Mouse (Mus musculus) frontal cortex, postnatal 14 days (tissue): Measurements from ENCODE around the gene Tcf19.
"Not testable (repeated sequence)": the region's sequence is repeated elsewhere in the genome, so short reads cannot be mapped to it uniquely, and the experiment has no call there.

Source experiments
- DNase-seq, 2 experiments: peaks; one replicate each; pipeline ENCODE4 v3.0.0; 2022; ENCODE audit warnings: low spot score in 2 of 2

The Tcf19 gene

DNA sequence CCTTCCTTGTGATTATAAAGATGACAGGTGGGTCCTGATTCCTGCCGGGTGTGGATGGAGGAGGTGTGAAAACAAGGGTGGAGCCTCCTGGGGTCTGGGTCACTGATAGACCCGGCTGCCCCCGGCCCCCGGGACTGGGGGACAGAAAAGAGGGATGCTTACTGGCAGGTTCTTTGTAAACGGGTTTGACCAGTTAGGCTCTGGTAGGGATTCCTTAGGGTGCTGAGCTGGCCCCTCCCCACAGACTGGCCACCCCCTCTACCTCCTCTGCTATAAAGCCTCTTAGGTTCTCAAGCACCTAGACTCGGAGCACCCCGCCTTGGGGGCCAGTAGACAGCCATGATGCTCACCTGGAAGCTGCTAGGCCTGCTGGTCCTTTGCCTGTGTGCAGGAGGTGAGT lies 16.3 kb upstream of the Tcf19 start, which contains the start of gene Psors1c2:
TSS of gene Psors1c2 (plus strand) at position 301 of the 400 bp plus-strand sequence.
- DNase-seq, result no peak

- no peak for DNase-seq
Observed at GRCm38 (mm10) chr17:35532360-35532759, 15.7 kb upstream of the Tcf19 start.

DNA sequence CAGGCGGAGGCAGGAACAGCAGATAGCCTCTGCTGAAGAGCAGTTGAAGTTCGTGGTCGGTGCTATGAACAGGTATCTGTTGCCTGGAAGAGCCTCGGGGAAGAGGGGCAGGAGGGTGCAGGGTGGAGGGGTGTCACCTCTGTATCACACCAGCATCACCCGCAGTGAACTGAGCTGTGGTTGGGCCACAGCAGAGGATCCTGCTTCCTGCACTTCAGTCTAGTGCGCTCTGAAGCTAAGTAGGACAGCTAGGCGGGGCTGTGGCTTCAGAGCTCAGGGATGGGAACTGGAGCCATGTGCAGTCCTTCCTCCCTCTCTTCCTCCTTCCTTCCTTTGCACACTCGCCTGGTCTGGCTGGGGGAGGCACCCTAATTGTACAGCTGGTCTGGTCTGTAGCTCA lies 10.0 kb upstream of the Tcf19 start:
- DNase-seq, result no peak

- no peak for DNase-seq
Observed at GRCm38 (mm10) chr17:35524354-35524753, 7.7 kb upstream of the Tcf19 start.

DNA sequence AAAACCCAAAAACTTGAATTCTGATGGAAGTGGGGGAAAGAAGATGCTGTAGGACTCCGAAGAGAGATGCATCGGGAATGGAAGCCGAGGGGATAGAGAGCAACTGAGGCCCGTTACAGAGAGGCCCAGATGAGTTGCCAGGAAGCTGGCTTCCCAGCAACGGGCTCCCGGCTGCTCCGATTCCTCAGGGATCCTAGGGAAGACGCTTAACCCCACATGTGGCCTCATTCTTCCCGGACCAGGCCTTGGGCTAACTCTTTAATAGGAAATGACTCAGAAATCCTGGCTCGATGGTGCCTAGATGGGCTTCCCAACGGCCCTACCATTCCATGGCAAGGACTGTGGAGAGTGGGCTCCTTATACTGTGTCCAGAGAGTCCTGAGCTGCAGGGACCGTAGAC lies 902 bp upstream of the Tcf19 start:
- DNase-seq, result no peak

GRCm38 (mm10) chr17:35515911-35516640 lies 548 bp downstream of the Tcf19 start:
- DNase-seq, result no peak

DNA sequence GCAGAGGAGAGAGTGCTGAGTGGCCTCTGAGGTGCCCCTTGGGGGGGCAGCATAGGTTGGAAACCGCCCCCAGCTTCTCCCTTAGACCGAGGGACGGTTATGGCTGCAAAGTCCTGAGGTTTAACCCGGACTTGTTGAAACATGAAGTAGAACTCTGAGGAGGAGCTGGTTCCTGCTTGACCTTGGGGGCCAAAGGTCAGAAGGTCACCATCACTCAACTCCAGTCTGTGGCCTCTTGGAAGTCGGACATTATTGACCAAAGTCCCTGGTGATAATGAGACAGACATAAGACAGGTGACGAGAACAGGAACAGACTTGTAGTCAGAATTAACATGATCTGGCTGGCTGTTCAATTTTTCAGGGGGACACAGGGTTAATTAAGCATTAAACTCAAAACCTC lies 1.9 kb downstream of the Tcf19 start:
- DNase-seq, result no peak

GRCm38 (mm10) chr17:35513886-35514285 lies 2.7 kb downstream of the Tcf19 start:
- peak in 1 of 2 experiments; percentile 59 for DNase-seq

GRCm38 (mm10) chr17:35512916-35513626 lies 3.6 kb downstream of the Tcf19 start:
- no peak for DNase-seq

DNA sequence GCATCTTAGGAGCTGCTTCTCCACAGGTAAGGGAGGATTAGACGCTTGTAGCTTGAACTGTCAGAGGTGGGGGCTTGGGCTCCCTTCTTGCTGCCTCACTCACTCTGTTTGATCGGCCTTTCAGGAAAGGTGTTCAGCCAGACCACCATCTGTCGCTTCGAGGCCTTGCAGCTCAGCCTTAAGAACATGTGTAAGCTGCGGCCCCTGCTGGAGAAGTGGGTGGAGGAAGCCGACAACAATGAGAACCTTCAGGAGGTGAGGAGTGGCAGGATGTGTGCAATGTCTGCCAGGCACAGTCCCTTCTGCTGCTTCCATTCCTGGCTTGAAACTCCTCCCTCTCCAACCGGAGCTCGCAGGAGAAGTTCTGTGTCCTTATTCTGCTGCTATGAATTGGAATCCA lies 7.3 kb downstream of the Tcf19 start:
- no peak for DNase-seq

GRCm38 (mm10) chr17:35508279-35508678 lies 8.3 kb downstream of the Tcf19 start:
- DNase-seq, result not testable (repeated sequence)

DNA sequence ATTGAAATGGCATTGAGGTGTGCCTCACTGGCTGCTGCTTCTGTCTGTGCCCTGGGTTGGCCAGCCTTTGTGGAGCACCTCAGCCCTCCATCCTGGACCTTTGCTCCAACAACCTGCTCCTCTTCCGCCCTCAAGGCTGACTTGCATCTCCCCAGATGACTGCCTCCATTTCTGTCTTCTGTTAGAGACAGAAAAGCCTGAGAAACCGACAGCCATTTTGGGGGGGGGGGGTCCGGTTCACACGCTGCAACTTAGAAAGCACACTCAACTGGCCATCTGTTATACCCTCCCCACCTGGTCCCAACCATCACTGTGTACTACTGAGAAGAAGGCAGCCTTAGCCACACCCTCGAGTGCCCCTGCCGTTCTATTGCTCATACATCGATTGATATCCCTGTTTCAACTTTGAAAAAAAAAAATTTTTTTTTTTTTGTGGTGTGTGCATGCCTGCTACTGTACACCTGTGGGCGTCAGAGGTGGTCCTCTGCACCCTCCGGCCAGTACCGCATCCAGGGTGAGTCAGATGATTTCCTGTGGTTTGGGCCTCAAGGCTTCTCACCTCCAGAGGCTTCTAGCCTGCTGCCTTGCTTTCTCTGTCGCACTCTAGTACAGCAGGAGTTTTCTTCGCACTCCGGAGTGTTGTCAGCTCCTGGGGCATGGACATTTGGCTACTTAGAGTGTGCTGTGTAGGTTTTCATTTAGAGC lies 8.9 kb downstream of the Tcf19 start:
- no peak for DNase-seq

DNA sequence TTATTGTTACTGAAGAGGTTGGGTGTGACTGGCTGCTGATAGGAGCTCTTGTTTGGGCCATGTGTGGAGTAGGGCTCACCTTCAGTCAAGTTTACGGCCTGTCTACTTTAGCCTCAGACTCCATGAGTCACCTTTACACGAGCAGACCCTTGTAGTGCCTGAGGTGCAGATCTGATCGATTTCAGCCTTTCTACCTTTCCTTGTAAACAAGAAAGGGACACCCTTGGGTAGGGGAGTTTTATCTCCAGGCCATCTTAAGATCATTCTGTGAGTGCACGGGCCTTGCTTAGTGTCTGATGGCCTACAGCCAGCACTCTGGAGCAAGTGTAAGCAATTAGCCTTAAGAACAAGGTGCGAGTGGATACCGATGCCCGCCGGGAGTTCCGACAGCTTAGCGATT lies 9.7 kb downstream of the Tcf19 start:
- DNase-seq, result no peak

- no peak for DNase-seq
Observed at GRCm38 (mm10) chr17:35505776-35506175, 10.8 kb downstream of the Tcf19 start, which contains the start of gene Pou5f1. Pou5f1 (plus strand) TSS chr17:35506018.

DNA sequence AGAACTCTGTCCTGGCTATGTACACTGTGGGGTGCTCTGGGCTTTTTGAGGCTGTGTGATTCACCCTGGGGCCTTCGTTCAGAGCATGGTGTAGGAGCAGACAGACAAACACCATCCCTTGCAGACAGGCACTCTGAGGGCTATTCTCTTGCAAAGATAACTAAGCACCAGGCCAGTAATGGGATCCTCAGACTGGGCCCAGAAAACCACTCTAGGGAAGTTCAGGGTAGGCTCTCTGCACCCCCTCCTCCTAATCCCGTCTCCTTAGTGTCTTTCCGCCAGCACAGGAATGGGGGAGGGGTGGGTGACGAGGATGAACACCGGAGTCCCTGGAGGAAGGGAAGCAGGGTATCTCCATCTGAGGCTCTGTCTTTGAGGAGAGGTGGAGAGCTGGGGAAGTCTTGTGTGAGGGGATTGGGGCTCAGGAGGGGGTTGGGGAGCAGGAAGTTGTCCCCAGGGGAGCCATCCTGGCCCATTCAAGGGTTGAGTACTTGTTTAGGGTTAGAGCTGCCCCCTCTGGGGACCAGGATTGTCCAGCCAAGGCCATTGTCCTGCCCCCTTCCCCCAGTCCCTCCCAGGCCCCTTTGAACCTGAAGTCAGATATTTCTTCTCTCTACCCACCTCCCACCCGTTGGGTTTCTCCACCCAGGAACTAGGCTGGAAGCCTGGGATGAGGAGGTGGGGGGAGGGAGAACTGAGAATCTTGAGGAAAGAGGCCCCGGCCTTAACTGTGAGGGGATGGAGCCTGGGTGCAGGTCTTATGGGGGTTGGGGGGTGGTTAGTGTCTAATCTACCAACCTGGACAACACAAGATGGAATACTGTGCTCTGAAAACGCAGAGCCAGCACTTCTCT lies 11.8 kb downstream of the Tcf19 start:
- DNase-seq, result no peak

DNA sequence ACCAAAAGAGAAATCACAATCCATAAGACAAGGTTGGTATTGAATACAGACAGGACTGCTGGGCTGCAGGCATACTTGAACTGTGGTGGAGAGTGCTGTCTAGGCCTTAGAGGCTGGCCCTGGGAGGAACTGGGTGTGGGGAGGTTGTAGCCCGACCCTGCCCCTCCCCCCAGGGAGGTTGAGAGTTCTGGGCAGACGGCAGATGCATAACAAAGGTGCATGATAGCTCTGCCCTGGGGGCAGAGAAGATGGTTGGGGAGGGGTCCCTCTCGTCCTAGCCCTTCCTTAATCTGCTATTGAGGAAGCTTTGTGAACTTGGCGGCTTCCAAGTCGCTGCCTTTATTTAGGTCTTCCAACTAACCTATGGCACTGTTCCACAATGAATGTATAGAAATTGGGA lies 12.8 kb downstream of the Tcf19 start:
- DNase-seq, result no peak

DNA sequence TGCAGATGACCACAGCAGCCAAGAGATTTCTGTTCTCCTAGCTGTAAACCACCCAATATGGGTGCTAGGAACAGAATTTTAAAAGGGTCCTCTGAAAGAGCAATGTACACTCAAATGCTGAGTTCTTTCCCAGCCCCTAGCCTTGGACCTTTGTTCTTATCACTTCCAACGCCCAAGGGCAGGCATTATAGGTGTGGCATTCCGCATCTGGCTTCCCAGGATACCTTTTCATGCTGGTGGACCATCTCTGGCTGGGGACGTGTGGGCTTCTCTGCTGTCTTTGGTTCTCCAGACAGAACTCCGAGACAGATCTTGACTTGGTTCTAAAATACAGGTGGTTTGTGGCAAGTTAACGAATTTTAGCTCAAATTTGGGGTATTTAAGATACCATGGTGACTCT lies 13.9 kb downstream of the Tcf19 start:
- DNase-seq, result no peak

DNA sequence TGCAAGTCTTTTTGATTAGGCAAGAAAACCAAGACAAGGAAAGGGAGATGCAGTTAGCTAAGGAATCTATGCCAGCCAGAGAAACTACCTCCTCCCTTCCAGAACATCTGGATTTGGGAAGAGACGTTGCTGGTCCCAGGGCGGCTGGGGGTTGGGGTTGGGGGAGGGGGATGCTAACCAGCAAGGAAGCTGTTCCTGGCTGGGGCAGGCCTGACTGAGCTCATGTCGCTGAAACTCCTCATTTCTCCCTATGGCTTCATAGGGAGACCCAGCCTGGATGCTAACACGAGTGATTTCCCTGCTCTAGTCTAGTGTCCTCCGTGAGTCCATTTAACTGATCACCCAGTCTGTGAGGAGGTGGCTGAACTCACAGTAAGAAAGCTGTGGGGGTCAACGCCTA lies 14.4 kb downstream of the Tcf19 start:
- DNase-seq, result no peak

- DNase-seq, result no peak
Observed at GRCm38 (mm10) chr17:35497124-35497523, 19.5 kb downstream of the Tcf19 start.

DNA sequence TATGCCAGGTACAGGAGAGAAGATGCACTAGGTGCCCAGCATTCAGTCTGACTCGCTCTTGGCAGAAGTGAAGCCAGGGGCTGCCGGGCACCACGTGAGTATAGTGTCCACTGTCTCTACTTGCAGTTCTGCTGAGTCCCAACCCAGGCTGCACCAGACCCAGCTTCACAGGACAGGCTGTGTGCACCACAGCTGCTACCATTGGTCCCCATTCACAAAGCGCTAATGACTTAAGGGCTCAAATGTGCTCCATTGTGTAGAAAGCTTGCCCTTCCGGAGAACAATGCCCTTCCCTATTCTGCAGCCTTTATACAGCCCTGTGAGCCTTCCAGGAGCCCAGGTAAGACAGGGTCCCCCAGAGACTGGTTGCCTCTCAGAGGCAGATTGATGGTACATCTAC lies 26.3 kb downstream of the Tcf19 start:
- DNase-seq, result no peak

DNA sequence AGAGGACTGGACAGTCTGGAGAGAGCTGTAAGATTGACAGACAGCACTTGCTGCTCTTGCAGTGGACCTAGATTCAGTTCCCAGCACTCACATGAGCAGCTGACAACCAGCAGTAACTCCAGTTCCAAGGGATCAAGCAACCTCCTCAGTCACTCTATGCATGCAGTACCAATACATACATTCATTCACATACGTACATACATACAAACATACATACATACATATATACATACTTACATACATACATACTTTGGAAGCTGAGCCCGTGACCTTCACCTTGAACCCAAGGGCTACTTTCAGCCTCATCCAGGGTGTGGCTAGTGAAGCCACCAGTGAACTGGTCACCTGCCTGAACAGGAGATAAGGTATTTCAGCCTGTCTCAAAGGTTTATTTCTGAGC lies 28.6 kb downstream of the Tcf19 start:
- no peak for DNase-seq

- no peak for DNase-seq
Observed at GRCm38 (mm10) chr17:35486726-35487125, 29.9 kb downstream of the Tcf19 start.
